Mouse (Mus musculus): Measurements from ENCODE around the gene Snx4. TPM values are rescaled to one million over a fixed set of nuclear protein-coding genes. Genes with fewer than 3 reads are reported as not detected.

Gene Snx4
- polyA plus RNA-seq, 1 experiment from 2014 or later, result 84.4 TPM

DNA sequence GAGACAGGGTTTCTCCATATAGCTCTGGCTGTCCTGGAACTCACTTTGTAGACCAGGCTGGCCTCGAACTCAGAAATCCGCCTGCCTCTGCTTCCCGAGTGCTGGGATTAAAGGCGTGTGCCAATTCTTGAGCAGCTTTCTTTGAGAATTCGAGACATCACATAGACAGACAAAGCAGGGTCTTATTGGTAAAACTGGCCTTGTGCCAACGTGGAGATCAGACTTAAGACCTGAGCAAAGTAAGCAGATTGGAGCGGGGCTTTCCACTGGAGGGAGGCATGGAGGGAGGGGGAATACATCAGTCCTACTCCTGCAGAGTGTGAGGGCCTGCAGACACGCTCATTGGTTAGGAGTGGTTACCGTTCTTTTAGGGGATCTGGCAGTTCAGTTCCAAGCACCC lies 75.9 kb downstream of the Snx4 start:
- H3K27ac ChIP-seq (replicated peaks), result no peak overlapping the region
- no peak overlapping the region for H3K4me2 ChIP-seq
- H3K27me3 ChIP-seq, result no peaks in the 10 kb centered on the region
- H3K36me3 ChIP-seq, result no peaks in the 10 kb centered on the region
- H3K4me3 ChIP-seq, result no peak overlapping the region
- no peak for ATAC-seq (ENCODE audit: low FRiP score, low read depth)
- WGBS, result 70% methylated on average over 9 of the region's 9 CpGs
- no peaks in the 10 kb centered on the region for H3K4me1 ChIP-seq (replicated peaks)
- no peaks in the 10 kb centered on the region for H3K9me3 ChIP-seq
- H3K9ac ChIP-seq, result no peak overlapping the region

DNA sequence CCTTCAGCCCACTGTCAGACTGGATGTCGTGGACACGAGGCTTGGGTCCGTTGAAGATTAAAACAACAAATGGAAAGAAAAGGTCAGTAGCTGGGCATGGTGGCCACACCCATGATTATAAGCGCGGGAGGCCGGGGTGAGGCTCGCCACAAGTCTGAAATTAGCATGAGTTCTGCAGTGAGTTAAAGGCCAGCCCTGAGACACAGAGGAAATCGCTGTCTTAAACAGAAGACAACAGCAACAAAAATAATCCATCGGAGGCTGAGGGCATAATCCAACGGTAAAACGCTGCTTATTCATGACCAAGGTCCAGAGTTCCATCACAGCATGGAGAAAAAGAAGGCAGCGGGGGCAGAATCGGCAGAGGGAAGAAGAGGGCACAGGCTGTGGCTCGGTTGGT lies 81.8 kb downstream of the Snx4 start:
- Histone ChIP-seq H3K9ac (no peak overlapping the region), H3K4me3 (no peak overlapping the region), H3K27ac (replicated peaks) (no peak overlapping the region), H3K4me1 (replicated peaks) (0 out of 2 replicates have a peak, but pooled peaks cover 2% of the 10 kb centered on the region), H3K27me3 (no peaks in the 10 kb centered on the region), H3K9me3 (no peaks in the 10 kb centered on the region), H3K36me3 (no peaks in the 10 kb centered on the region), H3K4me2 (no peak overlapping the region)
- ATAC-seq (ENCODE audit: low FRiP score, low read depth), result no peak
- WGBS, result 87% methylated on average over 14 of the region's 14 CpGs

DNA sequence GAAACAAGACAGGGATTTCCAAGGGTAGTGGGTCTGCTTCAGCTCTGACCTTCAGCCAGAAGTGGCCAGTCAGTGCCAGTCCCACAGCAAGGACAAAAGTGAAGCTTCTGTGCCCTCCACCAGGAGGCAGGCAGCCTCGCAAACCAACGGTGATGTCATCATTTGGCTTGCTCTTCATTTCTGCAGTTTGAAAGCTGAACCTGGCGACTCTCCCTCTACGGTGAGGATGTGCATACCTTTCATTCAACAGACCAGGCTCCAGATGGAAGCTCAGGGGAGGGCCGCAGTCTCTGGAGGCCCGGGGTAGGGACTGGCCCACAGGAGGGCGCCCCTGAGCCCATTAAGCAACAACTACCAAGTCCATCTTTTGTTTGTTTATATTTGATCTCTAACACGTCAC lies 85.9 kb downstream of the Snx4 start:
- WGBS, result 15% methylated on average over 8 of the region's 8 CpGs
- peak overlapping the region; percentile 37 for H3K4me2 ChIP-seq
- no peaks in the 10 kb centered on the region for H3K27me3 ChIP-seq
- ATAC-seq (ENCODE audit: low FRiP score, low read depth), result no peak
- H3K4me1 ChIP-seq (replicated peaks), result 0 out of 2 replicates have a peak, but pooled peaks cover 2% of the 10 kb centered on the region
- no peak overlapping the region for H3K4me3 ChIP-seq
- H3K9ac ChIP-seq, result no peak overlapping the region
- H3K27ac ChIP-seq (replicated peaks), result no peak overlapping the region
- no peaks in the 10 kb centered on the region for H3K36me3 ChIP-seq
- H3K9me3 ChIP-seq, result no peaks in the 10 kb centered on the region

DNA sequence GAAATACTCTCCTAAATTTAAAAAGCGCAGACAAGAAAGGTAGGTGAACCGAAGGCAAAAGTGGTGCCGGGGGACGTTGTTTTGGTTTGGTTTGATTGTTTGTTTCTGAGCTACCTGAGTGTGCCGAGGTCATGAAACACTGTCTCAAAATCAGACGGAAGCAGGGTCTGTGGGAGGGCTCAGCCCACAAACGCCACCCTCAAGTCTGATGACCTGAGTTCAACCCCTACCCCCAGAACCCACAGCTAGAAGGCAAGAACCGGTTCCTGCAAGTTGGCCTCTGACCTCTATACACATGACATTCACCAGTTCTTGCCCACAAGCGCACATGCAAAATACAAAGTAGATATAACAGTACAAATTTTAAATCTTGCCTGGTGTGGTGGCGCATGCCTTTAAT lies 86.4 kb downstream of the Snx4 start:
- WGBS, result 88% methylated on average over 10 of the region's 10 CpGs
- H3K27ac ChIP-seq (replicated peaks), result no peak overlapping the region
- H3K4me2 ChIP-seq, result peak overlapping the region; percentile 37; the same call in 1 of the 2 replicates
- no peaks in the 10 kb centered on the region for H3K36me3 ChIP-seq
- no peak for ATAC-seq (ENCODE audit: low FRiP score, low read depth)
- H3K9me3 ChIP-seq, result no peaks in the 10 kb centered on the region
- no peak overlapping the region for H3K9ac ChIP-seq
- no peaks in the 10 kb centered on the region for H3K27me3 ChIP-seq
- H3K4me1 ChIP-seq (replicated peaks), result 0 out of 2 replicates have a peak, but pooled peaks cover 2% of the 10 kb centered on the region
- H3K4me3 ChIP-seq, result no peak overlapping the region

DNA sequence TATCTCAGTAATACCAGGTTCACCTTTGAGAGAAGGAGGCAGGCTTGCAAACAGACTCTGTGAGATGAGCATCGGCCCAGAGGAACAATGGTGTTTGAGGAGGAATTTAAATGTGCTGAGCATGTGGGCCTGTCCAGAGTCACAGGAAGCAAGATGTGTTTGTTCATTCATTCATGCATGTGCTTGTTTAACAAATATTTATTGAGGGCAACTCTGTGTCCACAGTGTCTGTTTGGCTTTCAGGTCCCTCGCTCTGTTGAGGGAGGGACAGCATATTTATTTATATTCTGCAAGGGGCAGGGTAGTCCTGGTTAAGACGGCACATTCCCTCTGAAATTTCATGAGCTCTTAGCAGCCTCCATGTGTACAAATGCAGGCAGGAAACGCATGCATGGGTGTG lies 87.2 kb downstream of the Snx4 start:
- Histone ChIP-seq H3K4me1 (replicated peaks) (0 out of 2 replicates have a peak, but pooled peaks cover 2% of the 10 kb centered on the region), H3K27ac (replicated peaks) (no peak overlapping the region), H3K9ac (no peak overlapping the region), H3K4me2 (no peak overlapping the region), H3K9me3 (no peaks in the 10 kb centered on the region), H3K4me3 (no peak overlapping the region), H3K36me3 (no peaks in the 10 kb centered on the region), H3K27me3 (no peaks in the 10 kb centered on the region)
- WGBS, result 73% methylated on average over 4 of the region's 4 CpGs
- no peak for ATAC-seq (ENCODE audit: low FRiP score, low read depth)

DNA sequence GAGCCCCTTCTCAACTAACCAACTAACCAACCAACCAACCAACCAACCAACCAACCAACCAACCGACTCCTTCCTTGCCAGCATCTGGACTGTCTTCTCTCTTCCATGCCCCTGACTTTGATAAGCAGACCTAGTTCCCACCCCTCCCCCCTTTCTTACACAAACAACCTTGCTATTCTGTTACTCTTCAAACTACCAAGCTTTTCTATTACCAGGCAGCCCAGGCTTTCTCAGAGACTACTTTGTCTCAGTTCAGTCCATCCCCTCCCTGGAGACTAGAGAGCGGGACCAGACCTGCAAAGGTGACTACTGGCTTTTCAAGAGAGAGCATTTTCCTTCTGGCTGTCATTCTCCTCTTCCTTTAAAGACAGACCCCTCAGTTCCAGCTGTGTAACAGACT lies 88.2 kb downstream of the Snx4 start:
- Histone ChIP-seq H3K36me3 (no peaks in the 10 kb centered on the region), H3K27ac (replicated peaks) (no peak overlapping the region), H3K9ac (no peak overlapping the region), H3K9me3 (no peaks in the 10 kb centered on the region), H3K4me2 (no peak overlapping the region), H3K27me3 (no peaks in the 10 kb centered on the region), H3K4me1 (replicated peaks) (peaks cover 7% of the 10 kb centered on the region), H3K4me3 (no peak overlapping the region)
- 93% methylated on average over 2 of the region's 2 CpGs for WGBS
- ATAC-seq (ENCODE audit: low FRiP score, low read depth), result no peak

DNA sequence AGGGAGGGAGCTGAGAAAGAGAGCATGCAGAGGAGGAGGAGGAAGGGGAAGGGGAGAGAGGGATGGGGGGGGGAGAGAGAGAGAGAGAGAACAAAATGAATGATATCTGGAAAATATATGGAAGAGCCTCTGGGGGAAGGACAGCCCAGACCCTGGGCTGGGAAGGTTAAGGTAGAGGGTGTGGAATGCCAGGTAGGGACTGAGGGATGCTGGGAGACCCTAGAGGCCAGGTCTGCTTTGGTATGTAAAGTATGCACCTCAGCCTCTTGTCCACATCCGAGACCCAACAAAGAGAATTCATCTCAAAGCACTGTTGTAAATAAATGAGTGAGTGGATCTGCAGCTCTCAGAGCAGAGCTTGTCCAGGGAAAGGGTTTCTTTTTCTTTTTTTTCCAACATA lies 91.1 kb downstream of the Snx4 start:
- H3K9ac ChIP-seq, result no peak overlapping the region
- H3K9me3 ChIP-seq, result no peaks in the 10 kb centered on the region
- H3K27me3 ChIP-seq, result no peaks in the 10 kb centered on the region
- 55% methylated on average over 1 of the region's 1 CpGs for WGBS
- no peak overlapping the region for H3K4me2 ChIP-seq
- peaks cover 9% of the 10 kb centered on the region for H3K4me1 ChIP-seq (replicated peaks)
- no peak for ATAC-seq (ENCODE audit: low FRiP score, low read depth)
- H3K36me3 ChIP-seq, result no peaks in the 10 kb centered on the region
- H3K27ac ChIP-seq (replicated peaks), result no peak overlapping the region
- H3K4me3 ChIP-seq, result no peak overlapping the region

DNA sequence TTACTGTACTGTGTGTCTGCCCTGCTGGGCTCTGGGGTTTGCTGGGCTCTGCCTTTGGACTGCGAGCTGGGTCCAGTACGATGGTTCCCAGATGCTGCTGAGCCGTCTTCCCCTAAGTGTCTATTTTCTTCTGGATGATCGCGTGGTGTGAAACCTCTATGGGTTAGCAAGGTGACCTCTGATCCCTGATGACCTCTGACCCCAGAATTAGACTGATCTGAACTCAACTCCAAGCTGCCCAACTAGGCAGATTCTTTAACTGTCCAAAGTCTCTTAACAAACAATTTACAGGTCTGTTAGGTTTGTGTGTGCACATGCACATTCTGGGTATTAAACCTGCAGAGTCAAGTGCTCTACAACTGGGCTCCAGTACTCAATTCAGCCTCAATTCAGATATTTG lies 91.9 kb downstream of the Snx4 start:
- Histone ChIP-seq H3K4me2 (no peak overlapping the region), H3K27me3 (no peaks in the 10 kb centered on the region), H3K9me3 (no peaks in the 10 kb centered on the region), H3K4me3 (no peak overlapping the region), H3K36me3 (no peaks in the 10 kb centered on the region), H3K9ac (no peak overlapping the region), H3K4me1 (replicated peaks) (peaks cover 8% of the 10 kb centered on the region), H3K27ac (replicated peaks) (no peak overlapping the region)
- WGBS, result 69% methylated on average over 5 of the region's 5 CpGs
- ATAC-seq (ENCODE audit: low FRiP score, low read depth), result no peak

DNA sequence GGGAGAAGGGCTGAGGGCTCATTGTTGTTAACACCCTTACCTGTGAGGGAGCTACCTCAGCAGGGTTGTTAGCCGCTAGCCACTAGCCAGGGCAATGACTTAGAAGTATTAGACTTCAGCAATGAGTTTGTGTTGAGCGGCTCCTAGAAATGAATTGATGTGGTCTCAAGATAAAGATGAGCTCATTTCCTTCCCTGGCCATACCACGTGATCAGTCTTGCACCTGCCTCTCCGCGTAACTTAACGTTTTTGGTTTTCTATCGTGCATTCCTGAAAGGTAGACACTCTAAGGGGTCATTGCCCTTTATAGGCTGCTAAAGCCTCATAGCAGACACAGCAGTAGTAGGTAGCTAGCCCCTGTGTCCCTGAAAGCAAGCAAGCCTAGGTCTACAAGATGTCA lies 92.4 kb downstream of the Snx4 start:
- Histone ChIP-seq H3K4me3 (no peak overlapping the region), H3K9ac (no peak overlapping the region), H3K27ac (replicated peaks) (no peak overlapping the region), H3K4me2 (no peak overlapping the region), H3K27me3 (no peaks in the 10 kb centered on the region), H3K9me3 (no peaks in the 10 kb centered on the region), H3K36me3 (no peaks in the 10 kb centered on the region), H3K4me1 (replicated peaks) (peaks cover 8% of the 10 kb centered on the region)
- no peak for ATAC-seq (ENCODE audit: low FRiP score, low read depth)
- 92% methylated on average over 7 of the region's 7 CpGs for WGBS

DNA sequence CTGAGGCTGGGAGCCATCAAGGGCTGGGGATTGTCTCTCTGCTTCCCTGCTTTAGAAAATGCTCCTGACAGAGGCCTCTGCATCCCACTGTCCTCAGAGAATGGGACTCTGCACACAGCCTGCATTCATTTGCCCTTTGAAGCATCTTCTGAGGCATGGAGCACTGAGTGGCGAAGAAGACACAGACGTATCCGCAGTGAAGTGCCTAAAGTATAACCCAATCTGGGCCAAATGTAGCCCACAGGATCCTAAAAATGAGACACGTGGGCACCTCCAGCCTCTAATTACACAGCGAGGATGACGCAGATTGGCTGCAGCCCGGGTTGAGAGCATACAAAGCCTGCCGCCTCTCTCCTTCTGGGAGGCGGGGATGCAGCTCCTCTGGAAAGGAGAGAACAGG lies 93.1 kb downstream of the Snx4 start:
- H3K4me1 ChIP-seq (replicated peaks), result peaks cover 8% of the 10 kb centered on the region
- peak; percentile 19; the same call in 1 of the 2 replicates for ATAC-seq (ENCODE audit: low FRiP score, low read depth)
- no peaks in the 10 kb centered on the region for H3K27me3 ChIP-seq
- no peaks in the 10 kb centered on the region for H3K9me3 ChIP-seq
- H3K9ac ChIP-seq, result no peak overlapping the region
- no peaks in the 10 kb centered on the region for H3K36me3 ChIP-seq
- 44% methylated on average over 9 of the region's 9 CpGs for WGBS
- no peak overlapping the region for H3K4me2 ChIP-seq
- no peak overlapping the region for H3K4me3 ChIP-seq
- 0 out of 2 replicates have a peak overlapping the region, but pooled peaks have one; percentile 16 for H3K27ac ChIP-seq (replicated peaks)

DNA sequence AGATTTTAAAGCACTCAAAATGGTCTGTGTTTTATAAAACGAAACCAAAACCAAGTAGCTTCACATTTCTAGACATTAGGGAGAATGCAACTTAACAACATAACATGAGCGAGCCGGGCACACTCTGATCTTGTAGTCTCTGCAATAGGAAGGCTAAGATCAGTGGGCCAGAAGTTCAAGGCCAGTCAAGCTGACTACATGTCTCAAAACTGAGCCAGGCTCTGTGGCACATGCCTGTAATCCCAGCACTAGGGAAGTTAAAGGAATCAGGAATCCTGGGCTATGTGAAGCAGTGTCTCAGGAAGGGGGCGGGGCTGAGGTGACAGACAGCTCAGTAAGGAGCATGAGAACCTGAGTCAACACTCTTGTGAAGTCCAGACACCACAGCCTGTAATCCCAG lies 93.6 kb downstream of the Snx4 start:
- H3K36me3 ChIP-seq, result no peaks in the 10 kb centered on the region
- ATAC-seq (ENCODE audit: low FRiP score, low read depth), result no peak
- H3K9ac ChIP-seq, result no peak overlapping the region
- peaks cover 8% of the 10 kb centered on the region for H3K4me1 ChIP-seq (replicated peaks)
- no peak overlapping the region for H3K27ac ChIP-seq (replicated peaks)
- H3K27me3 ChIP-seq, result no peaks in the 10 kb centered on the region
- no peak overlapping the region for H3K4me2 ChIP-seq
- no peaks in the 10 kb centered on the region for H3K9me3 ChIP-seq
- WGBS, result 80% methylated on average over 4 of the region's 4 CpGs
- H3K4me3 ChIP-seq, result no peak overlapping the region

DNA sequence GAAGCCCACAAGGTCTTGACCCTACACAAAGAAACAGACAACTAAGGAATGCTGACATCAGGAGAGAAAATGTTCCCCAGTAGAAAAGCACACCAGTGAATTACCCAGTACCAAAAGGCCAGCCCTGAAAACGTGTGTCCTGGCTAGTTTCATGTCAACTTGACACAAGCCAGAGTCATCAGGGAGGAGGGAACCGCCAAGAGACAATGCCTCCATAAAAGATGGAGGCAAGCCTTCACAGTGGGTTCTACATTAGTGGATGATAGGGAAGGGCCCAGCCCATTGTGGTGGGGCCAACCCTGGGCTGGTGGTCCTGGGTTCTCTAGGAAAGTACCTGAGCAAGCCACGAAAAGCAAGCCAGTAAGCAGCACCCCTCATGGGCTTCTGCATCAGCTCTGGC lies 95.1 kb downstream of the Snx4 start:
- 47% methylated on average over 3 of the region's 3 CpGs for WGBS
- H3K4me3 ChIP-seq, result no peak overlapping the region
- no peak overlapping the region for H3K27ac ChIP-seq (replicated peaks)
- no peak overlapping the region for H3K4me2 ChIP-seq
- no peak for ATAC-seq (ENCODE audit: low FRiP score, low read depth)
- H3K4me1 ChIP-seq (replicated peaks), result peaks cover 8% of the 10 kb centered on the region
- no peak overlapping the region for H3K9ac ChIP-seq
- H3K9me3 ChIP-seq, result no peaks in the 10 kb centered on the region
- no peaks in the 10 kb centered on the region for H3K27me3 ChIP-seq
- H3K36me3 ChIP-seq, result no peaks in the 10 kb centered on the region

DNA sequence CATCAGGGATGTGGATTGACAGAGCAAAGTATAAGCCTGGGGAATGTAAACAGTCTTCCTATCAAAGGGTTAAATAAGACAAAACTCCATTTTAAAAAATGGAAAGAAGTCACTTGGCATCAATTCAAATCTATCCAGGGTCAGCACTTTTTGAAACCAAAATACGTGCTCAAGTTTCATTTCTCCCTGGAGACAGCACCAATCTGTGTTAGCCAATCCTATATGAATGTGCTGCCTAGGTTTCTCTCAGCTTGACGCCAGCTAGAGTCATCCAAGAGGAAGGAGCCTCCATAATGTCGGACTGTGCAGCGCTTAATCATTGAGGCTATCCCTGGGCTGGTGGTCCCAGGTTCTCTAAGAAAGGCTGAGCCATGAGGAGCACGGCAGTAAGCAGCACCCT lies 95.9 kb downstream of the Snx4 start:
- Histone ChIP-seq H3K9me3 (no peaks in the 10 kb centered on the region), H3K9ac (no peak overlapping the region), H3K27ac (replicated peaks) (no peak overlapping the region), H3K4me2 (no peak overlapping the region), H3K36me3 (no peaks in the 10 kb centered on the region), H3K4me1 (replicated peaks) (peaks cover 8% of the 10 kb centered on the region), H3K27me3 (no peaks in the 10 kb centered on the region), H3K4me3 (no peak overlapping the region)
- 71% methylated on average over 5 of the region's 5 CpGs for WGBS
- no peak for ATAC-seq (ENCODE audit: low FRiP score, low read depth)

All from hindbrain, embryonic 15.5 days (tissue).